Mouse (Mus musculus): ENCODE measurements around the gene Enpp6.

Enpp6 gene

GRCm38 (mm10) chr8:47128859-47129258 is 142.2 kb downstream of the Enpp6 start:
- in situ Hi-C loops (cut with MboI; ENCODE audit: low pct_unique_long_range_greater_than_20kb in 1 of 2, low sequenced_read_pairs in 2 of 2, unreplicated experiment in 1 of 2), result no loop called here

DNA sequence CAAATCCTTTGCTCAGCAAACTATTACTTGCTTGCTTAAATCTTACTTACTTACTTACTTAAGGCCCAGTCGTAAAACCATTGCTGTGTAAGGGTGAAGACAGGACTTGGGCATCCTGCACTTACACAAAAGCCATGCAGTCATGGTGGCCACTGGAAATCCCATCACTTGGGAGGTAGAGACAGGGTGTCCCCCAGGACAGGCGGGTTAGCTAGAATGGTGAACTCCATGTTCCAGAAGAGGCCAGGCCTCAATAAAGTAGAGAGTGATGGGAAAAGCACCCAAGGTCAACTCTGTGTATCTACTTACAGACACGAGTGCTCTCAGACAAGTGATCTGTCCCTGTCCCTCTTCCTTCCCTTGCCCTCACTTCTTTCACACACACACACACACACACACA is 146.7 kb downstream of the Enpp6 start:
- in situ Hi-C loops (cut with MboI; ENCODE audit: low pct_unique_long_range_greater_than_20kb in 1 of 2, low sequenced_read_pairs in 2 of 2, unreplicated experiment in 1 of 2), result no loop called here

DNA sequence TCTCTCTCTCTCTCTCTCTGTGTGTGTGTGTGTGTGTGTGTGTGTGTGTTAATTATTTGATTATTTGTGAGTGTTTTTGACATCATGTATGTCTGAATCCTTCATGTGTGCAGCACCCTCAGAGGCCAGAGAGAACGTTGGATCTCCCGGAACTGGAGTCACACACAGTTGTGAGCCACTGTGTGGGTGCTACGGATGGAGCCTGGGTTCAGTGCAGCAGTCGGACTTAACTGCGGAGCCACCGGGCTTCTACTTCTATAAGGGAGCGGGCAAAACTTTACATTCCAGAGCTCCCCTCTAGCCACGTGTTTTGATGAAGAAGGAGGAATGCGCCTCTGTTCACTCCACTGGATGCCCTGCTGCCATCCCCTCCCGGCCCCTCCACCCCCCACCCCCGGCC is 148.0 kb downstream of the Enpp6 start:
- in situ Hi-C loops (cut with MboI; ENCODE audit: low pct_unique_long_range_greater_than_20kb in 1 of 2, low sequenced_read_pairs in 2 of 2, unreplicated experiment in 1 of 2), result no loop called here

DNA sequence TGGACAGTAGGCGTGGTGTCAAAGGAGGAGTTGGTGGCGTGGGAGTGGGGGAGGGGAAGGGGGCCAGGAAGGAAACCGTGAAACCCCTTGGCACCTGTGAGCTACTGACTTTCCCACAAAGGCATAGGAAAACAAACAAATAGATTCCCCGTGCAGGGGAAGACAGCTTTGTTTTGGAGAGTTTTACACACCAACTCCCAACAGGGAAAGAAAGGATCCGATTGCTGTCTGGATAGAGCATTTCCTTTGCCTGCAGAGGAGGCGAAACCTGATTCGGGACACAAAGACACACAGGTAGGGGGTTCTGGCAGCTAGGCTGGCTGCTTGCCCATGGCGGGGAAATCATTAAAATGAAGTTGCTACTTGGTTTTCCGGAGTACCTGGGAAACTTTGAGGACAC is 148.9 kb downstream of the Enpp6 start:
- in situ Hi-C loops (cut with MboI; ENCODE audit: low pct_unique_long_range_greater_than_20kb in 1 of 2, low sequenced_read_pairs in 2 of 2, unreplicated experiment in 1 of 2), result no loop called here

DNA sequence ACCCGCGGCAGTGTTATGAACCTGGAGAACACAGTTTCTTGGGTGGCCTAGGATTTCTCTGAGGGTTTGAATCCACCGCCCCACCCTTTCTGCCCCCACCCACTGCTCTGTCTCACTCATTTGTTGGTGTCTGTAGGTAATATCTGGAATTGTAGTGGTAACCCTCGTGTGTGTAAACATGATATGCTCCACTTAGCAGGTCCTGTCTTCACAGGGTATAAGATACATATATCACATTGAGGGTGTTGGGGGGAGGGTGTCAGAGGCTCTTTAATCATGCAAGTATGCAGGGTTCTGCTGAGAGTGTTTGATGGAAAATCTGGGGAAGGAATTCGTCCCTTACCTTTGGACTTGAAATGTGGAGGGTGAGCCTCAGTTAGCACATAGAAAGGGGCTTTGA is 149.4 kb downstream of the Enpp6 start:
- in situ Hi-C loops (cut with MboI; ENCODE audit: low pct_unique_long_range_greater_than_20kb in 1 of 2, low sequenced_read_pairs in 2 of 2, unreplicated experiment in 1 of 2), result no loop called here

GRCm38 (mm10) chr8:47145258-47145657 is 158.6 kb downstream of the Enpp6 start:
- in situ Hi-C loops (cut with MboI; ENCODE audit: low pct_unique_long_range_greater_than_20kb in 1 of 2, low sequenced_read_pairs in 2 of 2, unreplicated experiment in 1 of 2), result no loop called here
